Mouse (Mus musculus) bone marrow, adult 2 months (tissue): ENCODE data around the gene Rasl12. TPM values are rescaled to one million over a fixed set of nuclear protein-coding genes. Genes with fewer than 3 reads are reported as not detected.

ENCODE experiments used
- H3K27ac ChIP-seq: fragments of 200-500 bp; 2 replicates; pipeline ENCODE4 v1.5.1; 2012; ENCODE audit warnings: low read depth, mild to moderate bottlenecking, control low read depth, inconsistent platforms, low read length; ENCODE audit not compliant: control insufficient read depth, poor library complexity, insufficient read depth
- H3K4me1 ChIP-seq: fragments of 200-500 bp; 2 replicates; pipeline ENCODE4 v1.6.1; 2011; ENCODE audit warnings: low read length; ENCODE audit not compliant: control insufficient read depth, insufficient read depth
- H3K4me3 ChIP-seq: fragments of 200-500 bp; replicated peaks from 2 replicates; pipeline ENCODE3; 2011; ENCODE audit warnings: mild to moderate bottlenecking, low read depth, low read length, control low read depth; ENCODE audit not compliant: control insufficient read depth
- CTCF ChIP-seq: fragments of 200-500 bp; IDR thresholded peaks from 2 replicates; pipeline ENCODE4 v1.5.1; 2011; ENCODE audit warnings: low read length, control low read depth; ENCODE audit not compliant: control insufficient read depth, insufficient read depth
- POLR2A ChIP-seq: fragments of 200-500 bp; IDR thresholded peaks from 2 replicates; pipeline ENCODE4 v1.6.1; 2011; ENCODE audit warnings: low read depth, mild to moderate bottlenecking, control low read depth, low read length, borderline replicate concordance; ENCODE audit not compliant: control insufficient read depth
- whole genome bisulfite sequencing: fragments of 180-500 bp; shearing (Covaris S2); methylation state at CpG from one replicate; pipeline ENCODE4 v1.1.7; 2018; 5-methylcytosine and 5-hydroxymethylcytosine counted together
- polyA plus RNA-seq: library from polyadenylated mRNA; stranded (reverse); fragments of >200 nt; gene quantifications from 2 replicates; pipeline ENCODE4 v1.2.4, GENCODE M21; 2011; ENCODE audit warnings: low replicate concordance; ENCODE audit not compliant: missing spikeins, insufficient read depth, insufficient read length

Rasl12 gene
- polyA plus RNA-seq, 1 experiment = not detected

DNA sequence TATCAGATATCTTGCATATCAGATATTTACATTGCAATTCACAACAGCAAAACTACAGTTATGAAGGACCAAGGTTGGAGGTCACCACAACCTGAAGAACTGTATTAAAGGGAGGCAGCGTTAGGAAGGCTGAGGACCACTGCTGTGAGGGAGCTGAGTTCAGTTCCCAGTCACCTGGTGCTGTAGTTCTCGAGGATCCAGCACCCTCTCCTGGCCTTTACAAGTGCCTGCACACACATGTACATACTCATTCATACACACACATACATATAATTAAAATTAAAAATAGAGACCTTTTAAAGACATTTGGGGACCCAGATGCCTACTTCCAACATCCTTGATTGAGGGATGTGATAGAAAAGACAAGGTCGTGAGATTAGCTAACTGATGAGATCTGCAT lies 21.3 kb downstream of the Rasl12 start:
- peaks cover 4% of the 10 kb centered on the region for H3K4me1 ChIP-seq
- 71% methylated on average over 3 of the region's 3 CpGs for WGBS
- TF ChIP-seq POLR2A = no peak
- TF ChIP-seq CTCF = no peak

DNA sequence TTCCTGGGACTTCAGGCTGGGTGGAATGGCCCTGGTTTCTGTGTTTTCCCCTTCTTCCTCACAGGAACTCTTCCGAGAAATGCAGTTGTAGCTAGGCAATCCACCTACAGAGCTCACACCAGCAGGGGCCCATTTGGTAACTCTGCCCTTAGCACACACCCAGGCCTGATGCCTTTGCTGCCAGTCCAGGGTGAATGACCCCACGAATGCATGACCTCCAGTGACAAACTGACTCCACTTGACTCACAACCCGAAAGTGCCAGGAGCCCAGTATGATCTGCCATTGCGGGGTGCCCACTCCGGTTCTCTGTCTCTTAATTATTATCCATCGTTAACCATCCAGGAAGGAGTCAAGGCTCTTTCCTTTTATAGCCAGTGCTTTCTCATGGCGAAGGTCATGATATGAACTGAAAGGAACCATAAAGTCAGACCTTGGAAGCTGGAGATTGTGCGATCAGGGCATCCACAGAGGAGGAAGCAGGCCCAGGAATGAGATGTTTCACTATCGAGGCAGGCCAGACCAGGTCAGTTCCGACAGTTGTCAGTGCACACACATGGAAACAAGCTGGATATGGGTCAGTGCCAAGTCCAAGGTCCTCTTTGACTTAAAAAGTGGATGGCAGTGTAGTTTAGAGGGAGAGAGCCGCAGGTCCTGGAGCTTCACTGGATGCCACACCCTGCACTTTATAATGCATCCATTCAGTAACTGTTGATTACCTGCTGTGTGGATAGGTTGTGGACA lies 24.6 kb downstream of the Rasl12 start, which contains the start of gene Slc51b:
Gene Slc51b (minus strand): TSS at position 196 of the 742 bp plus-strand sequence.
- Histone ChIP-seq H3K4me3 (no peak within 1 kb of the TSS), H3K27ac (no peak within 1 kb of the TSS), H3K4me1 (peaks cover 4% of the 10 kb centered on the region)
- WGBS = 84% methylated on average over 11 of the region's 11 CpGs
- TF ChIP-seq POLR2A (no peak), CTCF (no peak)

More for the DNA sequence above, 21.3 kb downstream of the Rasl12 start:
- Histone ChIP-seq H3K27ac (no peak overlapping the region), H3K4me3 (no peak overlapping the region)

DNA sequence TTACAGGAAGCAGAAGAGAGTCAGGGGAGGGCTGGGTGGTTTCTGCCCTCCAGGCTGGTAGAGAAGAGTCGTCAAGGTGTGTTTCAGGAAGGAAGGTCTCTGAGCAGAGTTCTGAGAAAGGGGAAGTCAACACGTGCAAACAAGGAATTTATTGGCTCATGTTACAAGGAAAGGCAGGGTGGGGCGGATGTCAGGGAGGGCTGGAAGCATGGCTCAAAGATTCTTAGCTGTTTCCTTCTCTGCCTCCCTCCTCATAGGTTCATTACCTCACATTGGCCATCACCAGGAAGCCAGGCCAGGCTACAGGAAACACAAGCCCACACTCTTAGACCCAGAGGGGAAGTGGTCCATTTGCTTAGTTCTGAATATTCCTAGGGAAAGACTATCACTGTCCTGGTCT lies 26.1 kb downstream of the Rasl12 start:
- Histone ChIP-seq H3K4me3 (no peak overlapping the region), H3K27ac (no peak overlapping the region), H3K4me1 (peaks cover 4% of the 10 kb centered on the region)
- TF ChIP-seq POLR2A = no peak
- TF ChIP-seq CTCF = no peak
- 9% methylated on average over 3 of the region's 3 CpGs for WGBS

DNA sequence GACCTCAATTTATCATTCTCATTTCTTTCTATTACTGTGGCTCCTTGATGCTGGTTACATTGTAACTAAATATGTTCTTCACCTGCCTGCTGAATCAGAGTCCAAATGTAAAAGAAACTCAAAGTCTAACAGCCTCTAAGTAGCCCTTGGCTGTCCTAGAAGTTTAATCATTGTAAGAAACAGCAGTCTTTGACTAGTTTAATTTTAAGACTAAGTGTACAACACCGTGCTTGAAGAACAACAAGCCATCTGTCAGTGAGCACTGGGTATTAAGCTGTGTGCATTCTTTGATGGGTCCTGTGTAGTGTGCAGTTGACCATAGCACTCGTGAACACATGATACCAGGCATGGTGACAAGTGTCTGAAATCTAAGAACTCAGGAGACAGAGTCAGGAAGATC lies 29.2 kb downstream of the Rasl12 start:
- WGBS = 71% methylated on average over 2 of the region's 2 CpGs
- no peak overlapping the region for H3K4me3 ChIP-seq
- TF ChIP-seq CTCF (no peak), POLR2A (no peak)
- peaks cover 4% of the 10 kb centered on the region for H3K4me1 ChIP-seq
- no peak overlapping the region for H3K27ac ChIP-seq

DNA sequence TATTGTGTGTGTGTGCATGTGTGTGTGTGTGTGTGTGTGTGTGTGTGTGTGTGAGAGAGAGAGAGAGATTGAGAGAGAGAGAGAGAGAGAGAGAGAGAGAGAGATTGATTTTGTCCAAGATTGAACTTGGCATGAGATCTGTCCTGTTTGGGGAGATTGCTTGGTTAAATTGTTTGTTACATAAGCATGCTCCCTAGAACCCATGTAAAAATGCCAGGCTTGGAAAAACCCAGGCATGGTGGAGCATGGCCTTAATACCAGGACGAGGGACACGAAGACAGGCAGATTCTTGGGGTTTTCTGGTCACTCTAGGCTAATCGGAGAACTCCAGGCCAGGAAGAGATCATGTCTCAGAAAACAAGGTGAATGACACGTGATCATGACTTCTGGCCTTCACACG lies 29.7 kb downstream of the Rasl12 start:
- Histone ChIP-seq H3K4me1 (peaks cover 4% of the 10 kb centered on the region), H3K27ac (no peak overlapping the region), H3K4me3 (no peak overlapping the region)
- 84% methylated on average over 5 of the region's 5 CpGs for WGBS
- TF ChIP-seq CTCF = no peak
- TF ChIP-seq POLR2A = no peak

DNA sequence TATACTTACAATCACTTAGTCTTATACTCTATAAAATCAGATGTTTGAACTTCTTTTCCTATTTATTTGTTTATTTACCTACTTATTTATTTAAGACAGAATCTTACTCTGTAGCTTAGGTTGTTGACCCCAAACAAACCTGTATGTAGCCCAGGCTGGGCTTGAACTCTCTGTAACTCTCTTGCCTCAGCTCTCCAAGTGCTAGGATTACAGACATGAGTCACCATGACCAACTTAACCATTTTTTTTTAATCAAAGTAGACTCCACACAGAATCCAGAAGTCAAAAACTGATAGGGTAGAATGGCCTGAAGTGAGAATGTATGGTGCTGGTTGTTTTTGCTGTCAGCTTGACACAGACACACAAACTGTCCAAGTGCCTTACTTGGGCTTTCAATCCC lies 32.1 kb downstream of the Rasl12 start:
- no peak overlapping the region for H3K4me3 ChIP-seq
- no peaks in the 10 kb centered on the region for H3K4me1 ChIP-seq
- no peak for TF ChIP-seq CTCF
- H3K27ac ChIP-seq = no peak overlapping the region

DNA sequence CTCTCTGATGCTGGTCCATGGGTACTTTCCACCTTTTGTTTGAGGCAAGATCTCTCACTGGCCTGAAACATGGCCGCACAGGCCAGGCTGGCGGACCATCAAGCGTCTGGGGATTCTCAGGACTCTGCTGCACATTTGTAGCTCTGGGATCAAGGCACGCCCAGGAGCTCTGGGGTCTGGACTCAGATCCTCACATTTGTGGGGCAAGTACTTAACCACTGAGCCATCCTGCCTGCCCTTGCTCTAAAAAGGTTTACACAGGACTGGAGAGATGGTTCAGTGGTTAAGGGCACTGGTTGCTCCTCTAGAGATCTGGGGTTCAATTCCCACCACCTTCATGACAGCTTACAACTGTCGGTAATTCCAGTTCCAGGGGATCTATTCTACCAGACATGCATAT lies 32.6 kb downstream of the Rasl12 start:
- Histone ChIP-seq H3K4me3 (no peak overlapping the region), H3K4me1 (no peaks in the 10 kb centered on the region), H3K27ac (no peak overlapping the region)
- TF ChIP-seq CTCF = no peak
- TF ChIP-seq POLR2A = no peak
- 91% methylated on average over 5 of the region's 5 CpGs for WGBS

DNA sequence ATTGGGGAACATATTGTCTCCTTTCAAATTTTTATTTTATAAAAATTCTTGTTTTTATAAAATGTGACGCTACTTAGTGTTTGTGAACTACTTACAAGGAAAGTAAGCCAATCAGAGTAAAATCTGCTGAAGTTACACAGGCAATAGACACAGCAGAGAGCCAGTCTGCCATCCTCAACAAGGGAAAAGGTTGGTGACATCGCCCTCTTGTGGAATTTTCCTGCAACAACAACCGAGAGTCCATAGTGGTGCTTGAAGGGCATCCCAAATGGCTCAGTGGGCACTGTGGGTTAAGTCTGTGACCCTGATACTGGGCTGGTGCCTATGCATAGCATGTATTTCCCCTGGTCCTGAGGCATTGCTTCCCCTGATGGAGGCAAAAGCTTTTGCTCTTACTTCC lies 33.9 kb downstream of the Rasl12 start:
- WGBS = 3% methylated on average over 3 of the region's 3 CpGs

DNA sequence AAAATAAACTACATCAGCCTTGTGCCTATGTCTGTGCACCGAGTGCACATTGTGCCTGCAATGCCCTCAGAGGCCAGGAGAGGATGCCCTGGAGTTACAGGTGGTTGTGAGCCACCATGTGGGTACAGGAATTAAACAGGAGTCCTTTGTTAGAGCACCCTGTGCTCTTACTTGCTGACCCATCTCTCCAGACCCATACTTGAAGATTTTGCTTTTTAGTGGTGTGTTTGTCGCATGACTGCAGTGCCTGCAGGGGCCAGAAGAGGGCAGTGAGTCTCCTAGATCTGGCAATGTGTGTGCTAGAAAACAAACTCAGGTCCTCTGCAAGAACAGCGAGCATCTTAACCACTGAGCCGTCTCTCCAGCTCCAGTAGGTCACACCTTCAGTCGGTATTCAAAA lies 35.8 kb downstream of the Rasl12 start:
- TF ChIP-seq POLR2A (no peak), CTCF (peak; percentile 72)
- 62% methylated on average over 5 of the region's 5 CpGs for WGBS
- Histone ChIP-seq H3K27ac (no peak overlapping the region), H3K4me3 (no peak overlapping the region), H3K4me1 (peaks cover 1% of the 10 kb centered on the region; the same call in 1 of the 2 replicates)

More for the DNA sequence above, 33.9 kb downstream of the Rasl12 start:
- Histone ChIP-seq H3K4me3 (no peak overlapping the region), H3K4me1 (peaks cover 1% of the 10 kb centered on the region; the same call in 1 of the 2 replicates), H3K27ac (no peak overlapping the region)
- no peak for TF ChIP-seq POLR2A
- TF ChIP-seq CTCF = peak; percentile 60
